Mouse (Mus musculus) heart, postnatal 0 days (tissue): ENCODE measurements around the gene Gm48551.

Experiments used
- CTCF ChIP-seq: IDR thresholded peaks from 2 replicates; pipeline ENCODE4 v1.5.1; 2016; ENCODE audit warnings: antibody characterized with exemption, control low read depth, low read depth
- EP300 ChIP-seq: IDR thresholded peaks from 2 replicates; pipeline ENCODE4 v1.6.1; 2016; ENCODE audit warnings: antibody characterized with exemption, low read depth

DNA sequence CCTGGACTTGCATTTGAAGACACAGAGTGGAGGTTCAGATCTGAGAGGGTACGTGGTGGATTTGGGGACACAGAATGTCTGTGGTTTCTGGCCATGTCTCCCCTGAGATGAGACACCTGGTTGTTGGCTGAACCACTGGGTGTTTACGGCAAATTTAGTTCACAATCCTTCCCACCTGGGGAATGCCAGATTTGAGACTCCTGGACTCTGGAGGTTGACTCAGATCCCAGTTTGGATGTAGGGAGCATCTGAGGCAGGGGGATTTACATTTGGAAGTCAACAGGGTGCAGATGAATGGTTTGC, 7.0 kb upstream of the Gm48551 start:
- no peak for TF ChIP-seq CTCF
- TF ChIP-seq EP300, result no peak
